Mouse (Mus musculus) large intestine, adult 2 months (tissue): ENCODE measurements around the gene Cdk6. TPM values are rescaled to one million over a fixed set of nuclear protein-coding genes. Genes with fewer than 3 reads are reported as not detected.

Experiments used
- DNase-seq: peaks from one replicate; pipeline ENCODE4 v3.0.0-alpha.2; 2012; ENCODE audit warnings: low read depth, low spot score
- WGBS: fragments of 180-500 bp; shearing (Covaris S2); methylation state at CpG from one replicate; pipeline ENCODE4 v1.1.7; 2018; 5-methylcytosine and 5-hydroxymethylcytosine counted together
- polyA plus RNA-seq: library from polyadenylated mRNA; depleted of rRNA; stranded (reverse); fragments of >200 nt; gene quantifications from 2 replicates; pipeline ENCODE4 v1.2.3, GENCODE M21; 2012

Gene Cdk6
- polyA plus RNA-seq, 1 experiment = 4.6 TPM

- WGBS = 42% methylated on average over 8 of the region's 8 CpGs
- no peak for DNase-seq
These were observed 159.8 kb downstream of the Cdk6 start for GRCm38 (mm10) chr5:3500957-3501563.

DNA sequence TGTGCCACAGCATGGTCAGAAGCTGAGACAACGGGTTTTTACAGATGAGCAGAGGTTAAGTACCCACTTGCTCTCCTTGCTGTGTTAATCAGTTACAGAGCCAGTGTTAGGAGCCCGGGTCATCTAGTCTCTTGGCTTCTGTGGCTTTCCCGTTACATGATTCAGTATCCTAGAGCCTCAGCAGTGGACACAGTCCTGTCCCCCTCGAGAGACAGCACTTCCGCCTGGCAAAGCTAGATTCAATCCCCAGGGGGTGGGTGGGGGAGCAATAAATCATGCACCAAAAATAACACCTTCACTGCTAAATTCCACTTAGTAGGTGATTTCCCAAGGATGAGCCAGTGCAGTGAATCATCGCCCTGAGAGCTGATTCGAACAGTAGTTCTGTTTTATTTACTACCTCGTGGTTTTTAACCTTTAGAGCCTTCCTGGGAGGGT is 160.3 kb downstream of the Cdk6 start:
- 11% methylated on average over 8 of the region's 8 CpGs for WGBS
- DNase-seq = no peak

GRCm38 (mm10) chr5:3502610-3503350 is 161.5 kb downstream of the Cdk6 start:
- 39% methylated on average over 11 of the region's 11 CpGs for WGBS
- DNase-seq = no peak

DNA sequence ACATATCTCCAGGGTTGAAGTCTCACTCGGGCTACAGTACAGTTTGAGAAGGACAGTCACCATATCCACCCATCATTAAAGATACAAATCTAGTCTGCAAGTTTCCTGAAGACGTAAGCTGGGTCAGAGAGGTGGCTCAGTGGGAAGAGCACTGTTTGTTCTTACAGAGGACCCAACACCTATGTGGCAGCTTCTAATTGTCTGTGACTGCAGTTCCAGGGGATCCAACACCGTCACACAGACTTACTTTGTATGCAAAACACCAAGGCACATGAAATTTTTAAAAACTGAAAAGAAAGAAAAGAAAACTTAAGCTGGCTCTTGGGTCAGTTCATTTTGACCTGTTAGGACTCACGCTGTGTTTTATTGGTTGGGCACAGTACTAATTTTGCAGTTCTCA is 162.1 kb downstream of the Cdk6 start:
- DNase-seq = no peak
- WGBS = 60% methylated on average over 4 of the region's 4 CpGs

DNA sequence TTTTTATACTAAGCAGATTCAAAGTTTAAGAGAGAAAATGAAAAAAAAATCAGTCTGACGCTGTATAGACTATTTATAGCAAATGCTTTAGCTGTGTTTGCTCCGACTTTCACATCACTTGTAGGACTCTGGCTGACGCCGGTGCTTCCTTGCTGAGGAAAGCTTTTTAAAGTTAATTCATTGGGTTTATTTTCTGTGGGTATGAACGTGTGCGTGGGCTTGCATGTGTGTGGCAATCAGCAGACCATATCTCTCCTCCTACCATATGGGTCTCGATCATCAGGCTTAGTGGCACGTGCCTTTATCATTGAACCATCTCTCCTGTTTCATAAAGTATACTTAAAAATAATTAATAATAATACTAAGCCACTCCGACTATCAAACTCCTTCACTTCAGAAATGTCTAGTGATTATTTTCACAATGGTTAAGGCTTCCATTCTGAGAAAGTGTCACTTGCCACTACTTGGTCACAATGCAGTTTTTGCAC is 162.6 kb downstream of the Cdk6 start:
- no peak for DNase-seq
- 80% methylated on average over 9 of the region's 9 CpGs for WGBS

GRCm38 (mm10) chr5:3504453-3504852 is 163.2 kb downstream of the Cdk6 start:
- no peak for DNase-seq
- 77% methylated on average over 4 of the region's 4 CpGs for WGBS

DNA sequence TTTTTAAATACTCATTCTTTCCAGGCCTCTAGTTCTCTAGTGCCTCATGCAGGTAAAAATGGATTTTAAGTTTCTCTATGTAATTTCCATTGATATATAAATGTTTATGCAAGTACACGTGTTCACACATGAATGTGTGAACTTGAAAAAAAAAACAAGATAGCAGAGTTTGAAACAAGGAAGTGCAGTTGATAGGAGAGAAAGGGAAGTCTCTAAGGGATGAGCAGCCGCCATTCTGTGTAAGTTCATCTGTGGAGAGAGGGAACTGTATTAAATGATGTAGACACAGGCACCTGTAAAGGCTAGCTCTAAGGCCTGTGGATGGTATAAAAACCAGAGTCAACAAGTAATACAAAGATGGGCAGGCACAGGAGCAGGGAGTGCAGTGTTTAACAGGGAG is 164.3 kb downstream of the Cdk6 start:
- no peak for DNase-seq
- WGBS = 61% methylated on average over 2 of the region's 2 CpGs

DNA sequence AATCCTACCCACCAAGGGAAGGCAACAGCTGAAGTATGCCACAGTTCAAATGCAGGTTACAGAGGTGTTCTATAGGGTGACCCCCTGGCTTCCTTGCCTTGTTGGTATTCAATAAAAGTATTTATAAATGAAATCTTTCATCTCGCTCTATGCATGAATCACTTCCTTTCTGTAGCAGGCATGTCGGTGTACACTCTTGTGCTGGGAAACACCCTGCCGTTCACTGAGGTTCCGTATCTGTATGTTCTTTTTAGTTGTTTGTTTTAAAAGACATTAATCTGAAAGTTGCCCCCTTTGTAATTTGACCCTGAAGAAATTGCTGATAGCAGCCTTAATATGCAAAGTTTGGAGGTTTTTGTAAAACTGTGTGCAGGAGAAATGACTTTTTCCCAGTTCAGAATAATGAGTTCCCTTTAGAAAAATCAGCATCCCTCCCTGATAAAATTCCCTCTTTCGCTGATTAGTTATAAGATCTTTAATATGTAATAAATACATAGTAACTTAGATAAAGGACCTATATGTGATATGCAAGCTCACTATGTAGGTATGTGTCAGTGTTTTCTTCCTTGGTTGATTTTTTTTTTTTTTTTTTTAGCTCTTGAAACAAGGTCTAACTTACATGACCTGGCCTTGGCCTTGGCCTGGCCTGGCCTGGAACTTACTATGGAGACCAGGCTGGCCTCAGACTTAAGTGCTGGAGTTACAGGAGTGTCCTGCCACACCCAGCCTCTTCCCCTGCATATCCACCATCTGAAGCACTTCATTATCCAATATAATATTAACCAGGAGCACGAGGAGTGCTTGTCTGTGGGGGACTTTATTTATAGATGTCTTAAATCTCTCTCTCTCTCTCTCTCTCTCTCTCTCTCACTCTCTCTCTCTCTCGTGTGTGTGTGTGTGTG is 167.4 kb downstream of the Cdk6 start:
- WGBS = 43% methylated on average over 7 of the region's 7 CpGs
- no peak for DNase-seq

DNA sequence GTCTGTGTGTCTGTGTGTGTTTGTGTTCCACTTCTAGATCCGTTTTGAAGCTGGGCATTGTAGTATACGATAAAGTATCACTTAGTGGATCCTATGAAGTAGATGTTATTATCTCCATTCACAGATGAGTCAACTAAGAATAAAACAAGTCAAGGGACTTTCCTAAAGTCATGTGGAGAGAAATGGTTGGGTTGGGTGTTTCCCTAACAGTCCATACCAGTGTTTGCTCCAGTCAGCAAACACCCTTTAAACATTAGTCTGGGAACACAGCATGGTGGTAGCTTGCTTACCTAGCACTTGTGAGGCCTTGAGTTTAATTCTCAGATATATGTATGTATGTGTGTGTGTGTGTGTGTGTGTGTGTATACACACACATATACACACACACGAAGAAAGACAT is 168.2 kb downstream of the Cdk6 start:
- DNase-seq = no peak
- WGBS = 42% methylated on average over 3 of the region's 3 CpGs

DNA sequence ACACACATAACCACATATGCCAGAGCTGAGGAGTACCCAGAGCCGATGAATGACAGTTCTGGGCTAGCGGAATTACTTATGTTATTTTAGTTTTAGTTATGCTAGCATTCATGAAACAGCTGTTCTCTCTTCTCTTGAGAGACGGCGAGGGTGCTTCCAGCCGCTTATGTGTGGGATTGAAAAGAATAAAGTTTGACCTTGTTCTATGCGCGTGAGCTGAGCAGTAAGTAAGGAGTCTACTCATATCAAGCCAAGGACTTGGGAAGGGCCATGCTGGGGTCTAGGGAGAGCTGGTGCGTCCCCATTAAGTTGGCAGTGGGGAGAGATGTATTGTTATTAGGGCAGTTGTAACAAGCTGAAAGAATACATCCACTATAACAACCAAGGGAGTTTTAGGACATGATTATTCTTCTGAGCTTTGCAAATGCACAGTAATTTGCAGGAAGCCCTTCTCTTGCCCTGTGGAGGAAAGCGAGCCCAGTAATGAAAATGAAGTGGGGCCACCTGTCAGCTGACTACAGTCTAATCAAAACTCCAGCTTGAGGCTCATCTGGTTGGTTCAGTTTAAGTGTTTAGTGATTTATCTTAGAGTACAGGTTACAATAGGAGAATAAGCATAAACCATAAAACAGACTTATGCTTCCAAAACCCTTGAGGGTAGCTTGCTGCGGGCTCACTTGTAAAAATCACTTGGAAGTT is 170.0 kb downstream of the Cdk6 start:
- DNase-seq = no peak
- WGBS = 66% methylated on average over 10 of the region's 10 CpGs

DNA sequence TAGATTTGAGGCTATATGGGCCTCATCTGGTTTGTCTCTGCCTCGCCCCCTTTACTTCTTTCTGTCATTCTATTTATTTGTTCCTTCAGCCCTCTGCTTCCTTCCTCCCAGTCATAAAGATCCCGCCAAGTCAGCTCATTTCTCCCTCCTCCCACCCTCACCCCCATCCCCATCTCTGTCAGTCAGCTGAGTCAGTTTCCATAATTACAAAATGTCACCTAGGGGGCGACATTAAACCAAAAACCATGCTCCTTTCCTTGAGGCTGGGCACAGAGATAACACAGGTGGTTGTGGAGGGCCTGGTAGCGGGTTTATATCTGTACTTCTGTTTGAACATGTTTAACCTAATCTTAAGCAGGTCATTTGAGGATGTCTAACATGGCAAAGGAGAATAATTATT is 171.3 kb downstream of the Cdk6 start:
- no peak for DNase-seq
- 52% methylated on average over 4 of the region's 4 CpGs for WGBS

- DNase-seq = no peak
- WGBS = 32% methylated on average over 8 of the region's 8 CpGs
These were observed 173.6 kb downstream of the Cdk6 start for GRCm38 (mm10) chr5:3514901-3515311.

DNA sequence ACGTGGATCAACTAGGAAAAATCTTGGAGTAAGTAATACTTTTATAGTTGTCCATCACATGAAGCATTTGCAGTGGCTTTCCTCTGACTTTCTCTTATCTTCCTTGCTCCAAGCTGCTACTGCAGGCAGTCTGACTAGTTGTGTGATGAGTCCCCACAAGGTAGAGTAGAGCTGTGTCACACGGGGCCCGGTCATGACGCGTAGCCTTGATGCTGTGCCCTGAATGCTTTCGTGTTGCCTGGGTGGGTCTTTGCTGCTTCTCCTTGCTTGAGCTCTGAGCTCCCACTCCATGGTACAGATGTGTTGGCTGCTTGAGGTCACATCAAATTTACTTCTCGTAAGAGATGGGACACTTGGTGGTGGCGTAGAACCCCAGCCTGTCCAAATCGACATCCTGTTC is 174.2 kb downstream of the Cdk6 start:
- WGBS = 77% methylated on average over 9 of the region's 9 CpGs

DNA sequence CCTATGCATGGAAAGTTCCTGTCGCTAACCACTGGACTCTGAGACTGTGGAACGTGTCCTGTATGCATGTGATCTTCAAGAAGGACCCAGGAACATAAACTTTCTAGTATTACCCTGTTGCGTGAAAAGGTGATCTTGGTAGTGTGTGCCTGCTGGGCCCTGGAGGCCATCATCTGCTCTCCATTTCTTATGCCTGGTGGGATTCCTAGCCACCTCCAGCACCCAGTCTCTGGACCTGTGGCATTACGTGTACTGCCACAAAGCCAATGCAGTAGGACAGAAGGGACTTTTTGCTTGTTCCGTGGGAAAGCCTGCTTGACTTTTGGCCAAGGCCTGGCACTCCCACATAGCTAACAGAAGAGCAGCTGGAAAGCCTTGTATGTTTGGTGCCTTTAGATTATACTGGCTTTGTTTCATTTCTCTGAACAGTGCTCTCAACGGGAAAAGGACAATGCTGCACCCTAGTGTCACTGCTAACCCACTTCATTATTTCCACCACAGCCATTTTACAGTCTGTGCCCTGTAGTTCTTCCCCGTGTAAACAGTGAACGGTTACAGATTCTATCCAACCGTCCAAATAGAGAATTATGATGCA is 175.3 kb downstream of the Cdk6 start:
- 19% methylated on average over 9 of the region's 9 CpGs for WGBS
- peak; percentile 67 for DNase-seq

More for the DNA sequence above, 174.2 kb downstream of the Cdk6 start:
- no peak for DNase-seq

DNA sequence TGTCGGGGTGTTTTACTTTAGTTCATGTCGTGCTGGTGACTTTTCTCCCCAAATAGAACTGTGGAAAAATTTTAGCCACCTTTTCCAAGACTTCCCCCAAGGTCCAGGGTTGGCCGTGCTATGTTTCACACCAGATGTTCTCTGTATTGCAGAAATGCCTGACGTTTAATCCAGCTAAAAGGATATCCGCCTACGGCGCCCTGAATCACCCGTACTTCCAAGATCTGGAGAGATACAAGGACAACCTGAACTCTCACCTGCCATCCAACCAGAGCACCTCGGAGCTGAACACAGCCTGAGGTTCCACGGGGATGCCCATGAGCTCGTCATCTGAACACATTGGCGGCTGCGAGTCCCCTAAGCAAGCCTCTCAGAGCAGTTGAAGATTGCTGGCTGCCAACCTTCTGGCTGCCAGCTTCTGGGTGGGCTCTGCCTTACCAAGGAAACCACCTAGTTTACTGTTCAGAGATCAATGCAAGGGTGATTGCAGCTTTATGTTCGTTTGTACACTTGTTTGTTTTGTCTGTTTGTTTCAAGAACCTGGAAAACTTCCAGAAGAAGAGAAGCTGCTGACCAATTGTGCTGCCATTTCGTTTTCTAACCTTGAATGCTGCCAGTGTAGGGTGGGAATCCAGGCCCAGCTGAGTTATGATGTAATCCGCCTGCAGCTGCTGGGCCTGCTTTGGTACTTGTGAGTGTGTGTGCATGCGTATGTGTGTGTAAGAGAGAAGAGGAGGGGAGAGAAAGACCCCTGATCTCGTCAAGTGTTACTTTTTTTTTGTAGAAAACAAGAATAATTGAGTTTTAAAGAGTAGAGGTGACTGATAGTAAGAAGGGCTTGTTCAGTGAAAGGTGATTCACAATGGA is 179.4 kb downstream of the Cdk6 start:
- DNase-seq = no peak
- 82% methylated on average over 18 of the region's 18 CpGs for WGBS

GRCm38 (mm10) chr5:3521741-3522140 is 180.5 kb downstream of the Cdk6 start:
- WGBS = 96% methylated on average over 12 of the region's 12 CpGs
- DNase-seq = no peak

GRCm38 (mm10) chr5:3522826-3523225 is 181.5 kb downstream of the Cdk6 start:
- DNase-seq = no peak

GRCm38 (mm10) chr5:3527041-3527691 is 185.9 kb downstream of the Cdk6 start:
- DNase-seq = no peak
- 43% methylated on average over 5 of the region's 5 CpGs for WGBS

More at GRCm38 (mm10) chr5:3522826-3523225, 181.5 kb downstream of the Cdk6 start:
- 90% methylated on average over 10 of the region's 10 CpGs for whole genome bisulfite sequencing
